Mouse (Mus musculus) ES-Bruce4 (cell line): ENCODE measurements around the gene Tent4a.

ENCODE experiments used
- CTCF ChIP-seq: IDR thresholded peaks from one replicate; pipeline ENCODE4 v1.8.1; 2011; ENCODE audit warnings: low read depth, low read length
- POLR2A ChIP-seq: IDR thresholded peaks from one replicate; pipeline ENCODE4 v1.8.1; 2011; ENCODE audit warnings: low read length; ENCODE audit not compliant: insufficient read depth

GRCm38 (mm10) chr13:69478703-69479102, 55.7 kb downstream of the Tent4a start:
- TF ChIP-seq POLR2A (no peak), CTCF (no peak)
